Mouse (Mus musculus) hindbrain, embryonic 14.5 days (tissue): ENCODE data around the gene Ets1. TPM values are rescaled to one million over a fixed set of nuclear protein-coding genes. Genes with fewer than 3 reads are reported as not detected.

Experiments used
- ATAC-seq: fragments of 200-750 bp; cut with Nextera tagmentation; 2 replicates; pipeline ENCODE4 v1.8.0; 2017; ENCODE audit warnings: moderate number of reproducible peaks, mild to moderate bottlenecking, moderate TSS enrichment, moderate library complexity; ENCODE audit not compliant: low FRiP score
- DNase-seq: peaks from one replicate; pipeline ENCODE4 v3.0.0-alpha.2; 2015; ENCODE audit warnings: low spot score
- H3K27ac ChIP-seq: fragments of 300-500 bp; sonication (generic); 2 replicates; pipeline ENCODE4 v1.5.1; 2014; ENCODE audit warnings: mild to moderate bottlenecking, moderate library complexity
- H3K27me3 ChIP-seq: fragments of 300-500 bp; sonication (generic); 2 replicates; pipeline ENCODE4 v1.6.1; 2014; ENCODE audit warnings: mild to moderate bottlenecking, low read length, mixed read lengths; ENCODE audit not compliant: control insufficient read depth, insufficient read depth
- H3K36me3 ChIP-seq: fragments of 300-500 bp; sonication (generic); replicated peaks from 2 replicates; pipeline ENCODE4 v1.6.1; 2014; ENCODE audit not compliant: control insufficient read depth, insufficient read depth
- H3K4me1 ChIP-seq: fragments of 300-500 bp; sonication (generic); replicated peaks from 2 replicates; pipeline ENCODE4 v1.6.1; 2014; ENCODE audit warnings: antibody characterized with exemption, low read length, mixed read lengths; ENCODE audit not compliant: control insufficient read depth, insufficient read depth
- H3K4me2 ChIP-seq: fragments of 300-500 bp; sonication (generic); replicated peaks from 2 replicates; pipeline ENCODE4 v1.6.1; 2014; ENCODE audit warnings: mild to moderate bottlenecking, moderate library complexity
- H3K4me3 ChIP-seq: fragments of 300-500 bp; sonication (generic); replicated peaks from 2 replicates; pipeline ENCODE4 v1.5.1; 2014; ENCODE audit warnings: mild to moderate bottlenecking, low read length
- H3K9ac ChIP-seq: fragments of 300-500 bp; sonication (generic); 2 replicates; pipeline ENCODE4 v1.6.1; 2014
- H3K9me3 ChIP-seq: fragments of 300-500 bp; sonication (generic); 2 replicates; pipeline ENCODE4 v1.6.1; 2016; ENCODE audit warnings: low read length; ENCODE audit not compliant: control insufficient read depth
- WGBS: fragments of 180-500 bp; shearing (Covaris S2); extraction: QIAGEN DNeasy Blood & Tissue Kit; methylation state at CpG from one replicate; pipeline ENCODE4 v1.1.7; 2014; 5-methylcytosine and 5-hydroxymethylcytosine counted together
- polyA plus RNA-seq: library from polyadenylated mRNA; unstranded; fragments of >200 nt; fragmentation: Nextera tagmentation; extraction: Ambion mirVana; gene quantifications from 2 replicates; pipeline ENCODE4 v1.2.1, GENCODE M21; 2014

Ets1 gene
- polyA plus RNA-seq, 1 experiment from 2014 or later = 20.9 TPM

- H3K4me3 ChIP-seq = no peak overlapping the region
- H3K4me2 ChIP-seq = no peak overlapping the region
- DNase-seq (no peak), ATAC-seq (no peak)
- H3K9me3 ChIP-seq = no peaks in the 10 kb centered on the region
- no peak overlapping the region for H3K27ac ChIP-seq
- no peak overlapping the region for H3K9ac ChIP-seq
- WGBS = 94% methylated on average over 1 of the region's 1 CpGs
- no peaks in the 10 kb centered on the region for H3K36me3 ChIP-seq
- peaks cover 4% of the 10 kb centered on the region; the same call in 1 of the 2 replicates for H3K27me3 ChIP-seq
- no peaks in the 10 kb centered on the region for H3K4me1 ChIP-seq
Measured at GRCm38 (mm10) chr9:32629385-32629981, 6.5 kb upstream of the Ets1 start.

GRCm38 (mm10) chr9:32631341-32631740 is 4.7 kb upstream of the Ets1 start:
- Histone ChIP-seq H3K27ac (no peak overlapping the region), H3K36me3 (no peaks in the 10 kb centered on the region), H3K9ac (no peak overlapping the region), H3K9me3 (no peaks in the 10 kb centered on the region), H3K4me3 (no peak overlapping the region), H3K4me2 (no peak overlapping the region), H3K4me1 (no peaks in the 10 kb centered on the region), H3K27me3 (peaks cover 10% of the 10 kb centered on the region; the same call in 1 of the 2 replicates)
- DNase-seq (no peak), ATAC-seq (no peak)

- Histone ChIP-seq H3K4me1 (no peaks in the 10 kb centered on the region), H3K36me3 (no peaks in the 10 kb centered on the region), H3K9me3 (no peaks in the 10 kb centered on the region), H3K4me2 (no peak overlapping the region), H3K4me3 (no peak overlapping the region), H3K27ac (no peak overlapping the region), H3K9ac (no peak overlapping the region), H3K27me3 (peaks cover 14% of the 10 kb centered on the region)
- WGBS = 79% methylated on average over 7 of the region's 7 CpGs
- ATAC-seq (no peak), DNase-seq (no peak)
Measured at GRCm38 (mm10) chr9:32632237-32632636, 3.8 kb upstream of the Ets1 start.

- H3K27me3 ChIP-seq = peaks cover 30% of the 10 kb centered on the region
- H3K4me2 ChIP-seq = no peak overlapping the region
- H3K9me3 ChIP-seq = no peaks in the 10 kb centered on the region
- no peak for DNase-seq
- no peak overlapping the region for H3K4me3 ChIP-seq
- H3K4me1 ChIP-seq = no peaks in the 10 kb centered on the region
- H3K36me3 ChIP-seq = no peaks in the 10 kb centered on the region
- H3K27ac ChIP-seq = no peak overlapping the region
- no peak overlapping the region for H3K9ac ChIP-seq
- ATAC-seq = no peak
- 42% methylated on average over 3 of the region's 3 CpGs for WGBS
Measured at GRCm38 (mm10) chr9:32644981-32645380, 9.0 kb downstream of the Ets1 start.

- H3K9me3 ChIP-seq = no peaks in the 10 kb centered on the region
- H3K4me3 ChIP-seq = no peak overlapping the region
- no peak for DNase-seq
- no peak for ATAC-seq
- 17% methylated on average over 9 of the region's 9 CpGs for WGBS
- no peak overlapping the region for H3K27ac ChIP-seq
- H3K4me1 ChIP-seq = no peaks in the 10 kb centered on the region
- H3K4me2 ChIP-seq = peak overlapping the region; percentile 2; the same call in 1 of the 2 replicates
- H3K27me3 ChIP-seq = peaks cover 30% of the 10 kb centered on the region
- H3K36me3 ChIP-seq = no peaks in the 10 kb centered on the region
- H3K9ac ChIP-seq = no peak overlapping the region; the same call in 1 of the 2 replicates
Measured at GRCm38 (mm10) chr9:32645475-32645874, 9.5 kb downstream of the Ets1 start.

- H3K27ac ChIP-seq = no peak overlapping the region
Measured at GRCm38 (mm10) chr9:32646539-32647258, 10.7 kb downstream of the Ets1 start.

GRCm38 (mm10) chr9:32647506-32648250 is 11.7 kb downstream of the Ets1 start:
- no peak for ATAC-seq
- no peaks in the 10 kb centered on the region for H3K4me1 ChIP-seq
- WGBS = 83% methylated on average over 7 of the region's 7 CpGs

More at GRCm38 (mm10) chr9:32646539-32647258, 10.7 kb downstream of the Ets1 start:
- 51% methylated on average over 11 of the region's 11 CpGs for WGBS
- no peak overlapping the region for H3K4me2 ChIP-seq
- H3K9ac ChIP-seq = no peak overlapping the region
- no peak for ATAC-seq
- H3K27me3 ChIP-seq = peaks cover 30% of the 10 kb centered on the region
- no peaks in the 10 kb centered on the region for H3K9me3 ChIP-seq
- H3K4me1 ChIP-seq = no peaks in the 10 kb centered on the region
- no peak overlapping the region for H3K4me3 ChIP-seq
- no peak for DNase-seq
- H3K36me3 ChIP-seq = no peaks in the 10 kb centered on the region

GRCm38 (mm10) chr9:32648286-32648685 is 12.3 kb downstream of the Ets1 start:
- H3K27ac ChIP-seq = no peak overlapping the region
- 75% methylated on average over 5 of the region's 5 CpGs for WGBS
- no peaks in the 10 kb centered on the region for H3K36me3 ChIP-seq
- no peaks in the 10 kb centered on the region for H3K4me1 ChIP-seq
- no peaks in the 10 kb centered on the region for H3K9me3 ChIP-seq
- H3K4me2 ChIP-seq = no peak overlapping the region
- no peak overlapping the region for H3K4me3 ChIP-seq
- peaks cover 30% of the 10 kb centered on the region for H3K27me3 ChIP-seq
- ATAC-seq = no peak
- no peak overlapping the region for H3K9ac ChIP-seq
- DNase-seq = no peak

More at GRCm38 (mm10) chr9:32647506-32648250, 11.7 kb downstream of the Ets1 start:
- DNase-seq = no peak
- H3K4me2 ChIP-seq = no peak overlapping the region
- peaks cover 30% of the 10 kb centered on the region for H3K27me3 ChIP-seq
- no peak overlapping the region for H3K4me3 ChIP-seq
- no peak overlapping the region for H3K27ac ChIP-seq
- no peaks in the 10 kb centered on the region for H3K9me3 ChIP-seq
- H3K9ac ChIP-seq = no peak overlapping the region
- no peaks in the 10 kb centered on the region for H3K36me3 ChIP-seq

- Histone ChIP-seq H3K4me3 (no peak overlapping the region), H3K9me3 (no peaks in the 10 kb centered on the region), H3K9ac (no peak overlapping the region), H3K36me3 (no peaks in the 10 kb centered on the region), H3K27me3 (peaks cover 17% of the 10 kb centered on the region), H3K27ac (no peak overlapping the region), H3K4me2 (no peak overlapping the region), H3K4me1 (no peaks in the 10 kb centered on the region)
- no peak for ATAC-seq
- no peak for DNase-seq
- WGBS = 83% methylated on average over 3 of the region's 3 CpGs
Measured at GRCm38 (mm10) chr9:32650738-32651137, 14.7 kb downstream of the Ets1 start.
